Comparison of ENCODE assay signal across 13 mouse cellular contexts in the genomic region with DNA sequence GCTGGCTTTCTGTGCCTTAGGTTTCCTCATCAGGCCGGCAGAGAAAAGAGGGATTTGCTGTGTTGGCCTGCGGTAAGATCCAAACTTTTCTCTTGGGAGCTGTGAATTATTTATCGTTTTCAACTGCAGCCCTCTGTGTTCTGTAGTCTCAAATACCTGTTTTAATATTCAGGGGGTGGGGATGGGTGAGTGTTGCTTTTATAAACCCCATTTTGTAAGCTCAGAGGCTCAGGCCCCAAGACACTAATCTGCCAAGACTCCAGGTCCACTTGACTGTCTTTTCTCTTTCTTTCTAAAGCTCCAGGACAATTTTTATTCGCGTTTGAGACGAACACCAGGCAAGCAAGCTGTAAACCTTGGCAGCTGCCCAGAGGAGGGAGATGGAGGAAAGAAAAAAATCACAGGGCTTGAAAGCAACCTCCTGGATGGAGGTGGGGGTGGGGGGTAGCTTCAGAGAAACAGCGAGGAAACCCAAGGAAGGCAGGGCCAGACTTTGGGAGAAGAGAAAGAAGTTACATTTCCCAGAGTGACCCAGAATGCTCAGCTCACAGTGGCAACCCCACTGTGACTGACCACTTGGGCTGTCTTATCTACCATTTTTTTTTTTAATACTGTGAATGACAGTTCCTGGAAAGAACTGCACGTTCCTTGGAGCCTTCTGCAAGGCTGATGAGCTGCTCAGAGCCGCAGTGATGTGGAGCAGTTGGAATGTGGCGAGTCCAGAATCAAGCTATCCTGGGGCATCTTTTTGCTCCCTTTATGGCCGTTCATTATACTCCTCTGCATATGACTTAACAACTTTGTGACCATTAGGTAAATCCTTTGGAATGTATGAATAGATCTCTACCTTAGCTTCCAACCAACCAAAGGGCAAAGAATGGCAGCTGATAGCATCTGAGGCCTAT. TPM values are rescaled to one million over a fixed set of nuclear protein-coding genes. Genes with fewer than 3 reads are reported as not detected.
A peak's percentile ranks its signal among the peaks of the same experiment; 100 is the strongest.
DNase-seq lines count a peak whose midpoint lies in the region; ATAC-seq lines count a peak whose summit lies in the region.
"Had no signal": no experiment of that assay in that cellular context is flagged by ENCODE, and none has a peak within 500 bp of the region (broad histone marks: within the 10 kb centered on the region; RNA-seq: fewer than 3 reads in every experiment).

No protein-coding gene starts in this region.

- H3K4me1 ChIP-seq in heart, embryonic 12.5 days (replicated peaks): peaks cover 9% of the 10 kb centered on the region; the same call in 1 of the 2 replicates
- H3K4me1 ChIP-seq in midbrain, embryonic 15.5 days: no peaks in the 10 kb centered on the region
- 0 out of 2 replicates have a peak, but pooled peaks cover 7% of the 10 kb centered on the region for H3K4me1 ChIP-seq in midbrain, embryonic 10.5 days
- peaks cover 19% of the 10 kb centered on the region for H3K4me1 ChIP-seq in embryonic facial prominence, embryonic 14.5 days (ENCODE audit: control insufficient read depth, insufficient read depth, low read length)
- H3K4me1 ChIP-seq in stomach, embryonic 14.5 days (ENCODE audit: control insufficient read depth, insufficient read depth, low read length): peaks cover 11% of the 10 kb centered on the region

- no peak for DNase-seq in heart, adult 9 months (ENCODE audit: low spot score in 2 of 2)
- DNase-seq in midbrain, embryonic 10.5 days (ENCODE audit: low spot score): no peak
- DNase-seq in embryonic facial prominence, embryonic 14.5 days (ENCODE audit: low spot score): peak; percentile 73
- DNase-seq in gastrocnemius, postnatal 25 days: no peak
- no peak for DNase-seq in embryo, embryonic 9.5 days (ENCODE audit: extremely low spot score)

- peaks cover 17% of the 10 kb centered on the region for H3K27me3 ChIP-seq in heart, embryonic 12.5 days (replicated peaks)
- H3K27me3 ChIP-seq in midbrain, embryonic 15.5 days (replicated peaks): no peaks in the 10 kb centered on the region
- no peaks in the 10 kb centered on the region for H3K27me3 ChIP-seq in midbrain, embryonic 10.5 days (ENCODE audit: low read depth, poor library complexity, severe bottlenecking)
- no peaks in the 10 kb centered on the region for H3K27me3 ChIP-seq in embryonic facial prominence, embryonic 14.5 days (replicated peaks; ENCODE audit: control insufficient read depth, insufficient read depth, low read length)
- no peaks in the 10 kb centered on the region for H3K27me3 ChIP-seq in stomach, embryonic 14.5 days (ENCODE audit: control insufficient read depth, insufficient read depth, low read length)

- no peak overlapping the region for H3K4me2 ChIP-seq in heart, embryonic 12.5 days
- no peak overlapping the region for H3K4me2 ChIP-seq in midbrain, embryonic 15.5 days
- no peak overlapping the region for H3K4me2 ChIP-seq in embryonic facial prominence, embryonic 14.5 days (ENCODE audit: low read depth, low read length)
- no peak overlapping the region for H3K4me2 ChIP-seq in stomach, embryonic 14.5 days (replicated peaks; ENCODE audit: low read depth, low read length)
- H3K4me2 ChIP-seq: liver, embryonic 11.5 days had no signal

- peak overlapping the region; percentile 22; the same call in 1 of the 2 replicates for H3K27ac ChIP-seq in heart, embryonic 12.5 days (ENCODE audit: poor library complexity, severe bottlenecking)
- 0 out of 2 replicates have a peak overlapping the region, but pooled peaks have one; percentile 29 for H3K27ac ChIP-seq in midbrain, embryonic 15.5 days
- no peak overlapping the region for H3K27ac ChIP-seq in midbrain, embryonic 10.5 days (replicated peaks)
- peak overlapping the region; percentile 61; the same call in 1 of the 2 replicates for H3K27ac ChIP-seq in embryonic facial prominence, embryonic 14.5 days (replicated peaks; ENCODE audit: low read depth, low read length)
- peak overlapping the region; percentile 89; the same call in 1 of the 2 replicates for H3K27ac ChIP-seq in stomach, embryonic 14.5 days (ENCODE audit: low read length)
- H3K27ac ChIP-seq: hindbrain, postnatal 0 days had no signal

- H3K4me3 ChIP-seq in heart, embryonic 12.5 days: no peak overlapping the region
- H3K4me3 ChIP-seq in midbrain, embryonic 15.5 days: no peak overlapping the region
- no peak overlapping the region for H3K4me3 ChIP-seq in midbrain, embryonic 10.5 days
- H3K4me3 ChIP-seq in embryonic facial prominence, embryonic 14.5 days (ENCODE audit: low read depth, low read length): no peak overlapping the region
- H3K4me3 ChIP-seq in stomach, embryonic 14.5 days (ENCODE audit: low read depth, low read length): no peak overlapping the region

- no peaks in the 10 kb centered on the region for H3K36me3 ChIP-seq in heart, embryonic 12.5 days
- H3K36me3 ChIP-seq in midbrain, embryonic 15.5 days (replicated peaks): no peaks in the 10 kb centered on the region
- no peaks in the 10 kb centered on the region for H3K36me3 ChIP-seq in midbrain, embryonic 10.5 days
- H3K36me3 ChIP-seq in embryonic facial prominence, embryonic 14.5 days (ENCODE audit: control insufficient read depth, insufficient read depth, low read length): no peaks in the 10 kb centered on the region
- no peaks in the 10 kb centered on the region for H3K36me3 ChIP-seq in stomach, embryonic 14.5 days (ENCODE audit: control insufficient read depth, insufficient read depth, low read length)

- peaks cover 6% of the 10 kb centered on the region for H3K9me3 ChIP-seq in heart, embryonic 12.5 days (replicated peaks)
- no peaks in the 10 kb centered on the region for H3K9me3 ChIP-seq in midbrain, embryonic 15.5 days
- no peaks in the 10 kb centered on the region for H3K9me3 ChIP-seq in midbrain, embryonic 10.5 days (replicated peaks)
- H3K9me3 ChIP-seq in embryonic facial prominence, embryonic 14.5 days (ENCODE audit: control insufficient read depth, low read length): peaks cover 11% of the 10 kb centered on the region
- no peaks in the 10 kb centered on the region for H3K9me3 ChIP-seq in stomach, embryonic 14.5 days (ENCODE audit: control insufficient read depth, low read depth, low read length)

- no peak overlapping the region for H3K9ac ChIP-seq in heart, embryonic 12.5 days
- H3K9ac ChIP-seq in midbrain, embryonic 15.5 days: no peak overlapping the region
- no peak overlapping the region for H3K9ac ChIP-seq in embryonic facial prominence, embryonic 14.5 days (ENCODE audit: low read depth, low read length)
- H3K9ac ChIP-seq in stomach, embryonic 14.5 days (replicated peaks; ENCODE audit: low read depth, low read length): no peak overlapping the region

- ATAC-seq in heart, embryonic 12.5 days (ENCODE audit: insufficient number of reproducible peaks, low FRiP score): no peak
- ATAC-seq in midbrain, embryonic 15.5 days (replicated peaks): no peak
- ATAC-seq in embryonic facial prominence, embryonic 14.5 days (ENCODE audit: low read depth): no peak
- peak; percentile 14; the same call in 1 of the 2 replicates for ATAC-seq in stomach, embryonic 14.5 days (ENCODE audit: insufficient number of reproducible peaks, insufficient read depth, low FRiP score, low read depth)

- 38% methylated on average over 11 of the region's 11 CpGs for WGBS in heart, embryonic 12.5 days
- 55% methylated on average over 11 of the region's 11 CpGs for WGBS in midbrain, embryonic 15.5 days
- 72% methylated on average over 11 of the region's 11 CpGs for WGBS in midbrain, embryonic 10.5 days
- WGBS in embryonic facial prominence, embryonic 14.5 days: 42% methylated on average over 11 of the region's 11 CpGs
- 34% methylated on average over 11 of the region's 11 CpGs for WGBS in stomach, embryonic 14.5 days

RNA-seq across cellular contexts. Expression of gene Pigt, which starts 21.2 kb away (rescaled TPM):
- polyA plus RNA-seq in heart, embryonic 12.5 days (2016; fragmentation: Nextera tagmentation; extraction: Ambion mirVana): 53.4 and 54.3 TPM in 2 replicates
- 97.7 and 101 TPM in 2 replicates for polyA plus RNA-seq in midbrain, embryonic 15.5 days (2015; fragmentation: Nextera tagmentation; extraction: Ambion mirVana)
- polyA plus RNA-seq in midbrain, embryonic 10.5 days (2016; fragmentation: Nextera tagmentation; extraction: Ambion mirVana): 40.1 and 44.7 TPM in 2 replicates
- 72.9 and 76.9 TPM in 2 replicates for polyA plus RNA-seq in embryonic facial prominence, embryonic 14.5 days (2014; fragmentation: Nextera tagmentation; extraction: Ambion mirVana)
- polyA plus RNA-seq in stomach, embryonic 14.5 days (2014; fragmentation: Nextera tagmentation; extraction: Ambion mirVana): 83.0 and 86.0 TPM in 2 replicates
- total RNA-seq in gastrocnemius, postnatal 25 days (2021): 10 to 100 TPM; 27.7 to 39.4 TPM

RNA-seq across cellular contexts. Expression of gene Dbndd2, which starts 32.6 kb away (rescaled TPM):
- polyA plus RNA-seq in heart, embryonic 12.5 days (2016; fragmentation: Nextera tagmentation; extraction: Ambion mirVana): 7.3 and 11.3 TPM in 2 replicates
- 19.2 and 19.5 TPM in 2 replicates for polyA plus RNA-seq in midbrain, embryonic 15.5 days (2015; fragmentation: Nextera tagmentation; extraction: Ambion mirVana)
- polyA plus RNA-seq in midbrain, embryonic 10.5 days (2016; fragmentation: Nextera tagmentation; extraction: Ambion mirVana): 3.0 and 3.2 TPM in 2 replicates
- polyA plus RNA-seq in embryonic facial prominence, embryonic 14.5 days (2014; fragmentation: Nextera tagmentation; extraction: Ambion mirVana): 4.1 and 10.5 TPM in 2 replicates
- 8.8 and 17.9 TPM in 2 replicates for polyA plus RNA-seq in stomach, embryonic 14.5 days (2014; fragmentation: Nextera tagmentation; extraction: Ambion mirVana)
- 10 to 100 TPM; 21.2 to 35.4 TPM for total RNA-seq in gastrocnemius, postnatal 25 days (2021)

RNA-seq across cellular contexts. Expression of gene Wfdc2, which starts 43.7 kb away (rescaled TPM):
- 3.1 and 3.3 TPM in 2 replicates for polyA plus RNA-seq in heart, embryonic 12.5 days (2016; fragmentation: Nextera tagmentation; extraction: Ambion mirVana)
- 2.6 and 3.2 TPM in 2 replicates for polyA plus RNA-seq in midbrain, embryonic 15.5 days (2015; fragmentation: Nextera tagmentation; extraction: Ambion mirVana)
- polyA plus RNA-seq in midbrain, embryonic 10.5 days (2016; fragmentation: Nextera tagmentation; extraction: Ambion mirVana): 23.1 and 28.3 TPM in 2 replicates
- polyA plus RNA-seq in embryonic facial prominence, embryonic 14.5 days (2014; fragmentation: Nextera tagmentation; extraction: Ambion mirVana): 53.7 and 62.4 TPM in 2 replicates
- 241 and 274 TPM in 2 replicates for polyA plus RNA-seq in stomach, embryonic 14.5 days (2014; fragmentation: Nextera tagmentation; extraction: Ambion mirVana)
- not detected for total RNA-seq in gastrocnemius, postnatal 25 days (2021)
- total RNA-seq: gastrocnemius, postnatal 10 days had no signal

RNA-seq across cellular contexts. Expression of gene Trp53tg5, which starts 45.0 kb away (rescaled TPM):
- 0.19 TPM in 1 of 2 replicates, not detected in the other for polyA plus RNA-seq in heart, embryonic 12.5 days (2016; fragmentation: Nextera tagmentation; extraction: Ambion mirVana)
- polyA plus RNA-seq in midbrain, embryonic 15.5 days (2015; fragmentation: Nextera tagmentation; extraction: Ambion mirVana): not detected in 2 replicates
- not detected in 2 replicates for polyA plus RNA-seq in midbrain, embryonic 10.5 days (2016; fragmentation: Nextera tagmentation; extraction: Ambion mirVana)
- polyA plus RNA-seq in embryonic facial prominence, embryonic 14.5 days (2014; fragmentation: Nextera tagmentation; extraction: Ambion mirVana): not detected in 2 replicates
- not detected in 2 replicates for polyA plus RNA-seq in stomach, embryonic 14.5 days (2014; fragmentation: Nextera tagmentation; extraction: Ambion mirVana)
- not detected for total RNA-seq in gastrocnemius, postnatal 25 days (2021)
- total RNA-seq: gastrocnemius, postnatal 10 days; heart, postnatal 14 days; hindbrain, postnatal 0 days; left cerebral cortex, adult 18-20 months had no signal
- polyA plus RNA-seq: hindbrain, postnatal 0 days; liver, embryonic 11.5 days had no signal

RNA-seq across cellular contexts. Expression of gene Spint3, which starts 54.7 kb away (rescaled TPM):
- polyA plus RNA-seq in heart, embryonic 12.5 days (2016; fragmentation: Nextera tagmentation; extraction: Ambion mirVana): not detected in 2 replicates
- not detected in 2 replicates for polyA plus RNA-seq in midbrain, embryonic 15.5 days (2015; fragmentation: Nextera tagmentation; extraction: Ambion mirVana)
- not detected in 2 replicates for polyA plus RNA-seq in midbrain, embryonic 10.5 days (2016; fragmentation: Nextera tagmentation; extraction: Ambion mirVana)
- polyA plus RNA-seq in embryonic facial prominence, embryonic 14.5 days (2014; fragmentation: Nextera tagmentation; extraction: Ambion mirVana): not detected in 2 replicates
- polyA plus RNA-seq in stomach, embryonic 14.5 days (2014; fragmentation: Nextera tagmentation; extraction: Ambion mirVana): not detected in 2 replicates
- not detected for total RNA-seq in gastrocnemius, postnatal 25 days (2021)
- total RNA-seq: gastrocnemius, postnatal 10 days; heart, postnatal 14 days; hindbrain, postnatal 0 days; left cerebral cortex, adult 18-20 months had no signal
- polyA plus RNA-seq: hindbrain, postnatal 0 days; liver, embryonic 11.5 days had no signal
